Mouse (Mus musculus) layer of hippocampus, adult 2 months (tissue): ENCODE measurements around the gene Cspg4. TPM values are rescaled to one million over a fixed set of nuclear protein-coding genes. Genes with fewer than 3 reads are reported as not detected.

ENCODE experiments used
- DNase-seq, 2 experiments: peaks; one replicate each; pipeline ENCODE4 v3.0.0; 2022; ENCODE audit warnings: low spot score in 2 of 2
- H3K27ac ChIP-seq: fragments of 200-600 bp; 2 replicates; pipeline ENCODE4 v1.8.1; 2022
- H3K4me3 ChIP-seq: fragments of 200-600 bp; 2 replicates; pipeline ENCODE4 v1.8.1; 2022; ENCODE audit warnings: mild to moderate bottlenecking
- CTCF ChIP-seq: fragments of 200-600 bp; conservative IDR thresholded peaks from 2 replicates; pipeline ENCODE4 v1.8.1; 2022; ENCODE audit warnings: antibody characterized with exemption, mild to moderate bottlenecking, moderate library complexity
- total RNA-seq, 2 experiments: library from RNA; stranded (reverse); gene quantifications; 2 replicates each; pipeline ENCODE4 v1.2.3; 2021

The Cspg4 gene
- total RNA-seq, 2 experiments from 2014 or later = 17.4 to 18.4 TPM

GRCm38 (mm10) chr9:56844644-56845043 lies 20.2 kb upstream of the Cspg4 start:
- no peak for DNase-seq
- no peak overlapping the region for H3K4me3 ChIP-seq
- TF ChIP-seq CTCF = no peak
- peak overlapping the region; percentile 32; the same call in 1 of the 2 replicates for H3K27ac ChIP-seq

DNA sequence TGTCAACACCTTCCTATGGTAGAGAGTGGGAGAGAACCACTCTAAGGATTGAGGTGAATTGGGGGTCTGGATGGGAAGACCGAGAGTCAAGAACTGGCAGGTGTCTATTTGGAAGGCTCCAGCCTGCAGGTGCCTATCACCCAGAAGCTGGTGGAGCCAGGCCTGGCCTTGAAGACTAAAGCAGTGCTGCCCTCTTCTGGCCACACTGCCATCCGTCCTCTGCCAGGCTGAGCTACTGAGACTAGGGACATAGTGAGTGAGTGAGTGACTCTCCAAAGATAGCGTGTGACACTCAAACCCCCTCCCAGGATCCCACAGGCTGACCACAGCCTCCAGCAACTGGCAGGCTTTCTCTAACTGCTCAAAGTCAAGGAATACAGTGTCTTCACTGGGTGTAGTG lies 17.3 kb upstream of the Cspg4 start:
- DNase-seq = peak; percentile 62 to 78
- TF ChIP-seq CTCF = peak; percentile 88
- Histone ChIP-seq H3K27ac (no peak overlapping the region), H3K4me3 (no peak overlapping the region)

DNA sequence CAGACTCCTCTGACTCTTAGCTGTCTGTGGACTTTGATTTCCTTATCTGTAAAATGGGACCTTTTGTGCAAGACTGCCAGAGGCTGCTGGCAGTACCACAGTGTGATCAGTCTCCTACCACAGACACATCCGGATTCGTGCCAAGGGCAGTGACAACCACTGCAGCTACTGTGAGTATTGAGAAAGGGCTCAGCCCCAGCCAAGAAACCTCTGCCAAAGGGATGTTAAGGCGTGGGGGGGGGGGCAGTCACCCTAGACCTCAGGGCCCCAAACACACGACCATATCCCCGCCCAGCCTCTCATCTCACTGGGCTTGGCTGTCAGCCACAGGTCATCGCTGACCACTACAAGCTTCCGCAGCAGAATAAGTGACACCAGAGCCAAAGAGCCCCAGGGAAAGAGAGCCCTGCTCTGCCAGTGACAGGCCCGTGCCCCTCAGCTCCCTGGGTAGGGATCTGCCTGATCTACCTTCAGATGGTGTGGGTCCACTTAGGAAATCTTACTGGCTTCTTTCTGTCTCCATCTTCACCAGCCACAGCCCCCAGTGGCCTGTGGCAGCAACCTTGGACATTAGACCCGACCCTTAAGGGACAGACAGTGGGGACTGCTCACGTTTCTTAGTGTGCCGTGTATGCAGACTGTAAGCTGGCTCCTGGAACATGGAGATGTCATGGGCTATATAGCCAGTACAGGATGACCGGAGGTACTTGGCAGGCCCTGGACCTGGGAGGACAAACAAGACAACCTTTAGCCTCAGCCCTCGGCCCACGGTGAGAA lies 14.5 kb upstream of the Cspg4 start:
- DNase-seq = no peak
- H3K27ac ChIP-seq = no peak overlapping the region
- no peak overlapping the region for H3K4me3 ChIP-seq
- no peak for TF ChIP-seq CTCF

GRCm38 (mm10) chr9:56850905-56851252 lies 14.0 kb upstream of the Cspg4 start:
- no peak for DNase-seq
- Histone ChIP-seq H3K4me3 (no peak overlapping the region), H3K27ac (no peak overlapping the region)
- no peak for TF ChIP-seq CTCF

GRCm38 (mm10) chr9:56851778-56852177 lies 13.1 kb upstream of the Cspg4 start:
- no peak for DNase-seq
- no peak for TF ChIP-seq CTCF
- Histone ChIP-seq H3K4me3 (no peak overlapping the region), H3K27ac (no peak overlapping the region)

DNA sequence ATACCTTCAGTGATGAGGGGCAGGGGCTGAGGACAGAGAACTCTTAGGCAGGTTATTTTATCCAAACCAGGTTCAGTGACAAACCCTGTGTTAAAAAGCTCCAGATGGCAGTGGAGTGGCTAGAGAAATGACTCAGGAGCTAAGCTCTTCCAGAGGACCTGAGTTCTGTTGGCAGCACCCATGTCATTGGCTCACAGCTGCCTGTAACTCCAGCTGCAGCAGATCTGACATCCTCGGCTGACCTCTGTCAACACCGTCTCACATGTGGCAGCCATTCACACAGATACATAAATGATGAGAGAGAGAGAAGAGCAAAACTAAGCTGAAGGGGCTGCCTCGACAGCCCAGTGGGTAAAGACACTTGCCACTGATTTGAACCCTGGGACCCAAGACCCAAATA lies 7.4 kb upstream of the Cspg4 start:
- H3K4me3 ChIP-seq = no peak overlapping the region
- no peak overlapping the region for H3K27ac ChIP-seq
- no peak for TF ChIP-seq CTCF
- DNase-seq = no peak

GRCm38 (mm10) chr9:56860035-56860434 lies 4.8 kb upstream of the Cspg4 start:
- no peak for DNase-seq
- Histone ChIP-seq H3K27ac (no peak overlapping the region), H3K4me3 (no peak overlapping the region)
- no peak for TF ChIP-seq CTCF

GRCm38 (mm10) chr9:56860486-56861269 lies 4.2 kb upstream of the Cspg4 start:
- H3K4me3 ChIP-seq = no peak overlapping the region
- H3K27ac ChIP-seq = no peak overlapping the region
- no peak for TF ChIP-seq CTCF
- DNase-seq = no peak

DNA sequence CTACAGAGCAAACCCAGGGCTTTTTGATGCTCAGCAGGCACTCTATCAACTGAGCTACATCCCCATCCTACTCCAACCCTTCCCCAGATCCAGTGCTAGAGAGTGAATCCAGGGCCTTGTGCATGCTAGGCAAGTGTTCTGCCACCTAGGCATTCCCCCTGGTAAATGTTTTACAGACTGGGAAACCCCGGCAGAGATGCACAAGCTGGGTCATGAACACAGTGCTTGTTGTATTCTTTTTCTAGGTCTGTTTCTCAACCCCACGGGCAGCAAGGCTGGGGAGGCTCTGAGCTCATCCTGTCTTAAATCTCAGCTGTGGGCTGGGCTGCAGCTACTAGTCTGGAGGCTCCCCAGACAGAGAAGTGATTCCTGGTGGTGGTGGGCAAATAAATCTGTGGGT lies 2.0 kb upstream of the Cspg4 start:
- Histone ChIP-seq H3K4me3 (no peak overlapping the region), H3K27ac (no peak overlapping the region)
- TF ChIP-seq CTCF = no peak
- no peak for DNase-seq

DNA sequence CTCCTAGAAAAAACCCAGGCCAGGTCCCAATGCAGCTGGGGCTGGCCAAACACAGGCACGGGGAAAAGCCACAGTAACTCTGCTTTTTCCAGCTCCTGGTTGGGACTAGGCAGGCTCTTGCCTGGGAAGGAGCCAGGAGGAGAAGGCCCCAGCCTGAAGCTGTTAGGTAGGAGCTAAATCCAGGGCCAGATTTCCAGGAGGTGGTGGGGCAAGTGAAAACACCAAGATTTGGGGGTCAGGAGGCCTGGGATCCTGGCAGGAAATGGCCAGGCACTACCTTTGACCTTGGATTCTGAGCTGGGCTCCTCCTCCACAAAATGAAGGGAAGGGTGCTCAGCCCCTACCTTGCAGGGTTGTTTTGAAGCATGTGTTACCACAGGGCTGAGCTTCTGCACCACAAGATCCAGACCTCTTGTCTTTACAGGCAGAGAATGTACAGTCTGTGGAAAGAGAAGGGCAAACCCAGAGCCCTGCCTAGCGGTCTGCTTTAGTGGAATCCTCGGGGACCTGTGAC lies 560 bp upstream of the Cspg4 start, which contains the start of gene Odf3l1:
Gene Odf3l1, minus strand, starts transcription at position 464 of the 514 bp plus-strand sequence.
- H3K27ac ChIP-seq = peak within 1 kb of the TSS; percentile 75; the same call in 1 of the 2 replicates
- no peak for DNase-seq
- TF ChIP-seq CTCF = no peak
- peak within 1 kb of the TSS; percentile 45 for H3K4me3 ChIP-seq

GRCm38 (mm10) chr9:56865673-56866400 lies 1.0 kb downstream of the Cspg4 start:
- Histone ChIP-seq H3K27ac (peak overlapping the region; percentile 75; the same call in 1 of the 2 replicates), H3K4me3 (peak overlapping the region; percentile 45)
- no peak for DNase-seq
- TF ChIP-seq CTCF = no peak

GRCm38 (mm10) chr9:56866430-56866829 lies 1.6 kb downstream of the Cspg4 start:
- H3K4me3 ChIP-seq = peak overlapping the region; percentile 45

DNA sequence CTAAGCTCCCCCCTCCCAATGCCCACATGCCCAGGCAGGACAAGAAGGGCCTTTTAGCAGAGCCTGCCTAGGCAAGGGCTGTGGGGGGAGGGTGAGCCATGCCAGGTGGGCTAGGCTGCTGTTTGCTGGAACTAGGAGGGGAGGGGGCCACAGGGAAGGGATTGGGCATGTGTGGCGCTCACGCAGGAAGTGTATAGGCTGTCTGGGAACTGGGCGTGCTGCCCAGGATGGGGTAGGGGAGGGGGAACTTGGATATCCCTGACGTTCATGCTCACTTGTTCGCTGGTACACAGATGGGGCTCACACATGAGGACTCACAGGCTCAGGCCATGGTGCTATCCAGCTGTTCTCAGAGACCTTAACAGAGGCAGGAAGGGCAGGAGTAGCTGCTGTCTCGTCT lies 3.5 kb downstream of the Cspg4 start:
- DNase-seq = peak; percentile 66 to 80
- Histone ChIP-seq H3K27ac (peak overlapping the region; percentile 75), H3K4me3 (no peak overlapping the region)
- no peak for TF ChIP-seq CTCF

More at GRCm38 (mm10) chr9:56866430-56866829, 1.6 kb downstream of the Cspg4 start:
- no peak for DNase-seq
- TF ChIP-seq CTCF = no peak
- peak overlapping the region; percentile 75; the same call in 1 of the 2 replicates for H3K27ac ChIP-seq
